Mouse (Mus musculus) frontal cortex, postnatal 25 days (tissue): Measurements from ENCODE around the gene Tgfa.

Experiments used
- DNase-seq, 2 experiments: peaks; one replicate each; pipeline ENCODE4 v3.0.0; 2022; ENCODE audit warnings: low spot score in 2 of 2

Gene Tgfa

GRCm38 (mm10) chr6:86186106-86186955 is 8.7 kb upstream of the Tgfa start:
- DNase-seq: no peak

DNA sequence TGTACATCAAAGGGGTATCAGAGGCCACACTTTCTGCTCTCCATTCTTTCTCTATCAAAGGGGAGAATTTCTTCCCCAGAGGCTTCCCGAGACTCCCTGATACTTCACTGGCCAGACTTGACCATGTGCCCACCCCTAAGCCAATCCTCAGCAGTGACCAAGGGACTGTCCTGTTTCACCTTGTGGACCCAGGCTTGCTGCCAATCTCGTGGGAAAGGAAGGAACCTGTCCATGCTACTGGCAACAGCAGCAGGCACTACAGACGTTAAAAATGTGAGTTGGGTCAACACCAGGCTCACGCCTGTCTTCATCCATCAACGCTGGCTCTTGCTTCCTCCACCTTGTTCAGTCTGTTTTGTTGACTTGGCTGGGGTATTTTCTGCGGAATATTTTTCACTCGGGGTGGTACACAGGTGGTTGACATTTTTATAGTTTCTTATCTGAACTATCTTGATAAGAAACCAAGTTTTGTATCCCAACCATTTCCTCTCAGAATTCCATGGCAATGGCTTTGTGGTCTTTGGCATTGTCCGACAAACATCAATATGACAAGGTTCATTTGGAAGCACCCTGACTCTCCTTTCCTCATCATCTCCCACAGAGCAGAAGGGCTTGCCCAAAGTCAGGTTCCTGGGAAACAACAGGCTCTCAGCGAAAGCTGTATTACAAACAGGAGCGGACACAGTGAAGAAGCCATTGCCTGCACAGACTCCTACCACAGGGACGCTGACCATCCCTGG is 6.1 kb upstream of the Tgfa start:
- no peak for DNase-seq

- DNase-seq: no peak
Measured at GRCm38 (mm10) chr6:86190622-86191021, 4.4 kb upstream of the Tgfa start.

DNA sequence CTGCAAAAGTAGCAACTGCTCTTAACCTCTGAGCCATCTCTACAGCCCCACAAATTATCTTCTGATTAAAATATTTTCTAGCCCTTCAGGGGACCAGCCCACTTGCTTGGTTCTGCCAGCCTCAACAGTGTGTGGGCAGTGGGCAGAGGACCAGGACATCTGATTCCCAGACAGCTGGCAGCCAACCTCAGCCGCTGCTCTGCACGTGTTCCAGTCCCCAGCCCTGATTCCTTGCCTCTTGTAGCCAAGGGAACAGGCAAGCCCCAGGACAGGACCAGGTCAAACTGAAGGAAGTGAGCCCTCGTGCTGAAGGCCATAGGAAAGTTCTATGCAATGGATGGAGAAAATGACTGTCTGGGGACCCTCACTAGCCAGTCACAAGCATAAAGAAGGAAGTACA is 2.0 kb upstream of the Tgfa start:
- DNase-seq: no peak

DNA sequence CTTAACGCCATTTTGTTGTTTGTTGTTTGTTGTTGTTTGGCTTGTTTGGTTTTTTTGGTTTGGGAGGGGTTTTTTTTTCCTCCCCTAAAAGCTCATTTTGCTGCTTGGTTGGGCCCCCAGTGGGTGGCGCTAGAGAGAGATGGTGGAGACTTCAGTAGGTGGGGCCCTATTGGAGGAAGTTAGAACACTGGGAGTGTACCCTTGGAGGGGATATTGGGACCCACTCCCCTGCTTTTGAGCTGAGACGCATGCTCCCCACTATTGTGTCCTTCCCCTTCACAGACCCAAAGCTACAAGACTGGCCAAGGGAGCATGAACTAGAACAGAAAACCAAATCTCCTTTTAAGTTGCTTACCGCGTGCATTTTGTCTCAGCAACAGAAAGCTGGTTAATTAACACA is 1.1 kb upstream of the Tgfa start:
- peak; percentile 44 to 59 for DNase-seq

GRCm38 (mm10) chr6:86196034-86196433 is 1.0 kb downstream of the Tgfa start:
- DNase-seq: no peak

DNA sequence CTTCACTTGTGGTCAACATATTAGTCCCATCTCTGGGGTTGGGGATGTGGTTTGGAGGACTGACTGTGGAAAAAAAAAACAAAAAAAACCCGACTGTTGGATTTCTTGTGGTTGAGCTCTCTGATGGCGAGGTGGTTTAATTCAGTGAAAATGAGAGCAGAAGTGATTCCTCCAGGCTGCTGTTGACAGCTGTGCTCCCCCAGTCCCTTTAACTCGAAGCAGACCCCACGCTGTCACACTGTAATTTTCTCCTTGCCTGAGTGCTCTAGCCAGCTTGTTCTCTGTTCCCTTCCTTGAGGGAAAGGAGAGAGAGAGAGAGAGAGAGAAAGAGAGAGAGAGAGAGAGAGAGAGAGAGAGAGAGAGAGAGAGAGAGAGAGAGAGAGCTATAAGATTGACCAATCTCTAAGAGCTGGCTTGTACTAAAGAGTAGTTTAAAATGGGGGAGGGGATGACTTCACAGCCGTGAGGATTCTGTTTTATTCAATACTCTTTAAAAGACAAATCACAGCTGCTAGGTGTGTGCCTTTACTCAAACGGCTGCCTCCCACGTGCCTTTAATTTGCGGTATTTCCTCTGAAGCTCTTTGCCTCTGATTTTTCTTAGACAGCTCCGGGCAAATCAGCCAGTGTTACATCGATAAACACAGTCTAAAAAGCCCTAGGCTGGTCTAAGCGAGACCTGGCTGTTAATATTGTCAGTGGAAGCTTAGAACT is 2.3 kb downstream of the Tgfa start:
- no peak for DNase-seq

GRCm38 (mm10) chr6:86200934-86201333 is 5.9 kb downstream of the Tgfa start:
- no peak for DNase-seq

- no peak for DNase-seq
Measured at GRCm38 (mm10) chr6:86203101-86203500, 8.1 kb downstream of the Tgfa start.

DNA sequence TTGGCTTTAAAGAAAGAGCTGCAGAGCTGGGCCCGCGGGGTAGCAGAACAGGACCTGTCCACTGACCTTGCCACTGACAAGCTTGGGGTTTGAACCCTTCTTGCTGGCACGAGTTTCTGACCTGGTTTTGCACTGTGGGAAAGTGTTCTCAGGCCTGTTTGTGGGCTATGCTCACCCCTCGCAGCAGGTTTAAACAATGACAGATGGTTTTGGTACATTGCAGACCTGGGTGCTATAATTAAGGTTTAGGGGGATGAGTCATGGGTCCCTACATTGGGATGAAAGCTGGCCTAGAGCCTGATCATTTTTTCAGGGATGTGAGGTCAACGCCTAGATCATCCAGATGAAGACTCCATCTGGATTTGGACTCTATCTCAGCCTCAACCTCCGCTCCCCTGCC is 11.0 kb downstream of the Tgfa start:
- DNase-seq: no peak

DNA sequence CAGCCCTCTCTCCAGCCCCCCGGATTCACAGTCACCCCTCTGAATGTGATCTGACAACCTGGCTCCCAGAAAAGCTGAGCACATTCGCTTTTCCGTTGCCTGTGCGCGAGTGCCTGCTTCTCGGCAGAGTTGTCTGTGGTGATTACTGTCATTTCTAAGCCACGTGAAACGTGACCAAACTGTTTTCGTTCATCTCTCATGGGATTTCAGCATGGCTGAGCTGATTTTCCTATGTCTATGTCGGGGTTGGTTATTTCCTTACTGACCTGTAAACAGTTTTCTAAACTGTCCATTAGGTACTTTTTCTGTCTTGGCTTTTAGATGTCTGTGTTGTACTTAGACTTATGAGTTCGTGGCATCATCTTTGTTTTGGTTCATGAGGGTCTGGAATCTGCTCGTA is 12.0 kb downstream of the Tgfa start:
- DNase-seq: no peak

- DNase-seq: no peak
Measured at GRCm38 (mm10) chr6:86209133-86210016, 14.4 kb downstream of the Tgfa start.

- DNase-seq: no peak
Measured at GRCm38 (mm10) chr6:86210017-86210408, 15.0 kb downstream of the Tgfa start.

DNA sequence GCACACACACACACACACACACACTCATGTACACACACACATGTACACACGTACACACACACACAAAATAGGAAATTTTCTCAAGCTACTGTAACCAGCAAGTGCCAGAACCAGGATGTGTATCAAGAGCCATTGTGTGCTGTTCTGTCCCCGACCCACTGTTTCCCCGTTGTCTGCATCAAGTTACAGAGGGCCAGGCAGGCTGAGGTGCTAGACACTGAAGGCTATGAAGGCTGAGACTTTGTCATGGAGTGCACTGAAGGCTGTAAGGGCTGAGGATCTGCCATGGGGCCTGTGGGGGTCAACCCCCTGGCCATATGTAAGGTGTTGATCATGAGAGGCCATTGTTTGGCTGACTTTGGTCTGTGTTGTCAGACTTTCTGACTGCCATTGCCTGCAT is 15.6 kb downstream of the Tgfa start:
- no peak for DNase-seq

GRCm38 (mm10) chr6:86211081-86211763 is 16.2 kb downstream of the Tgfa start:
- no peak for DNase-seq

DNA sequence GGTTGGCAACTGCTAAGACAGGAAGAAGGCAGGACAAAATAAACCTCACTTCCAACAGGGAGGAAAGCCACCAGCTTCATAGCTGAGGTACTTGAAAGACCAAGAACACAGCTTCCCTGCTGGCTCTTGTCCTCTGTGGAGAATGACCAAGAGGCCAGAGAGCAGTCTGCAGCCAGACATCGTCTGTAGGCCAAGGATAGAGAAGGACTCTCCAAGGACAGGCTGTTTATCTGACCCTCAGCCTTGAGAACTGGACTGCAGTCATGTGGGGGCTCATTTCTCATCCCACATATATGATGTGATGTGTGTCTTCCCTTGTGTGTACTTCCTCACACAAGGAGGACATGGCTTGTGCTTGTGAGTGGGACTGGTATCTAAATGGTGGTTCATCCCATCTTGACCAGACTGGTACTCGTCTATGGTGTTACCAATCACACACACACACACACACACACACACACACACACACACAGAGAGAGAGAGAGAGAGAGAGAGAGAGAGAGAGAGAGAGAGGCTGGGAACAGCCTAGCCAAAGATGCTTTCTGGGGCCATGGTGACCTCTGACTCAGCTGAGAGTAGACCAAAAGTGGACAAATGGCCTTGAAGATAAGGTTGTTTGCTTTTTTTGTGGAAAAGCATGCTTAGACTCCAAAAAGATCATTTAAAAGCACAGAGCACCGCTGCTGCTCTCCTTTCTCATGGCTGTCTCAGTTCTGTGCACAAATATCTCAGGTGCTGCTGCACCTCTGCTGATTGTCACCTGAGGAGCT is 18.0 kb downstream of the Tgfa start:
- no peak for DNase-seq

DNA sequence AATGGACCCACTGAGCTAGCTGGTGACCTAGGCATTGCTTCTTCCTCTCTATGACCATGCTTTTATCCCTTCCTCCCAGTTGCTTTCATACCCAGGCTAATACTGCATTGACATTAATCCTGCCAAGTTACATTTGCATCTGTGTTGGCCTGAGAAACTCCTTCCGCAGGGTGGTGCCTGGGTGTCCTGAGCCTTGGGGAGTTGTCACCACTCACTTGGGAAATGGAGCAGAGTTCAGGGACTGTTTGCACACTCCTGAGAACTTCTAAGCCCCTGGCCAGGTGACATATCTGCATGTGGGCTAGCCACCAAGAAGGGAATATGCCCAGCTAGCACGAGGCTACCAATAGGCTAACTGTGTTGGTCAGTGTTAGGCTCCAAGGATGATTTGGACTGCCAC is 23.0 kb downstream of the Tgfa start:
- DNase-seq: no peak

DNA sequence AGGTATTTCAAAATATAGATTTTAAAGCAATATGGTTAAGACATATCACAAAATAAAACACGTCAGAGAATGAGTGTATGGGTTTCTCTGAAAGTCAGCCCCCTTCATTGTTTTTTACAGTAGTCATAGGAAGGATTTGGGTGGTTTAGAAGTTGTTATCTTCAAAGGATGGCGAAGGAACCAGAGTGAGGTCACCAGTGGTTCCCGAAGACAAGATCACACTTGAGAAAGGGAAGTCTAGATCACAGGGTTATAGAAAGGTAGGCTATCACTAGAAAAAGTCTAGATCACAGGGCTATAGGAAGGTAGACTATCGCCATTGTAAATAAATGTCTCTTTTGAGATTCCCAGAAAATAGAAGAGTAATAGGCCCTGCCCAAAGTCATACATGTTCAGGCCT is 23.7 kb downstream of the Tgfa start:
- DNase-seq: no peak

DNA sequence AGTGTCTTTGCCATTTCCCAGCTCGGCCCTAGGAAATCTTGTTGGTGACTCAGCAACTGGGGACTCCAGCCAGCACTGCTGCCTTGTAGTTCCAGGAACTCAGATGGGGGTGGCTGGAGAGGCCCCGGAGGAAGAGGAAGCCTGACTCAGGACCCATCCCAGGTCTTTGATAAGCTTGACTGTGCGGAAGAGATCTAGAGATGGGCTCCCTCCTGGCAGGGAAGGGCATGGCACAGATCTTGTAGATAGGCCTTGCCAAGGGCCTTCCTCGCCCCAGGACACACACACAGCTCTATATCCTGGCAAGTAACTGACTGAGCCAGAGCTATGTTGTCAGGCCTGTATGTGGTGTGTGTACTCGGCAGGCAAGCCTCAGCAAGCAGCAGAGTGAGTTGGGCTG is 24.5 kb downstream of the Tgfa start:
- DNase-seq: no peak

- DNase-seq: no peak
Measured at GRCm38 (mm10) chr6:86220171-86220570, 25.1 kb downstream of the Tgfa start.
